Mouse (Mus musculus) heart, embryonic 11.5 days (tissue): Measurements from ENCODE around the gene Ube2f. TPM values are rescaled to one million over a fixed set of nuclear protein-coding genes. Genes with fewer than 3 reads are reported as not detected.

Source experiments
- ATAC-seq: fragments of 200-750 bp; cut with Nextera tagmentation; replicated peaks from 2 replicates; pipeline ENCODE4 v1.8.0; 2017; ENCODE audit warnings: moderate library complexity; ENCODE audit not compliant: insufficient number of reproducible peaks, low FRiP score, low TSS enrichment
- H3K27ac ChIP-seq: fragments of 300-500 bp; sonication (generic); 2 replicates; pipeline ENCODE4 v1.5.1; 2014; ENCODE audit warnings: mild to moderate bottlenecking, low read depth, low read length
- H3K27me3 ChIP-seq: fragments of 300-500 bp; sonication (generic); 2 replicates; pipeline ENCODE4 v1.6.1; 2014; ENCODE audit warnings: mild to moderate bottlenecking, low read length, mixed read lengths; ENCODE audit not compliant: control insufficient read depth, insufficient read depth
- H3K36me3 ChIP-seq: fragments of 300-500 bp; sonication (generic); 2 replicates; pipeline ENCODE4 v1.6.1; 2014; ENCODE audit warnings: mild to moderate bottlenecking, low read length, moderate library complexity, mixed read lengths; ENCODE audit not compliant: control insufficient read depth, insufficient read depth
- H3K4me1 ChIP-seq: fragments of 300-500 bp; sonication (generic); 2 replicates; pipeline ENCODE4 v1.6.1; 2014; ENCODE audit warnings: low read length; ENCODE audit not compliant: control insufficient read depth, insufficient read depth
- H3K4me2 ChIP-seq: fragments of 300-500 bp; sonication (generic); 2 replicates; pipeline ENCODE4 v1.6.1; 2014; ENCODE audit warnings: mild to moderate bottlenecking, moderate library complexity
- H3K4me3 ChIP-seq: fragments of 300-500 bp; sonication (generic); 2 replicates; pipeline ENCODE4 v1.5.1; 2014; ENCODE audit warnings: low read depth, low read length
- H3K9ac ChIP-seq: fragments of 300-500 bp; sonication (generic); 2 replicates; pipeline ENCODE4 v1.6.1; 2014; ENCODE audit warnings: mild to moderate bottlenecking, low read depth, low read length, moderate library complexity
- H3K9me3 ChIP-seq: fragments of 300-500 bp; sonication (generic); replicated peaks from 2 replicates; pipeline ENCODE4 v1.6.1; 2016; ENCODE audit warnings: low read length; ENCODE audit not compliant: control insufficient read depth
- WGBS: fragments of 180-500 bp; shearing (Covaris S2); extraction: QIAGEN DNeasy Blood & Tissue Kit; methylation state at CpG from one replicate; pipeline ENCODE4 v1.1.7; 2014; ENCODE audit not compliant: insufficient replicate concordance; 5-methylcytosine and 5-hydroxymethylcytosine counted together
- polyA plus RNA-seq: library from polyadenylated mRNA; unstranded; fragments of >200 nt; fragmentation: Nextera tagmentation; extraction: Ambion mirVana; gene quantifications from 2 replicates; pipeline ENCODE4 v1.2.1, GENCODE M21; 2014

The Ube2f gene
- polyA plus RNA-seq, 1 experiment from 2014 or later, result 75.7 TPM

DNA sequence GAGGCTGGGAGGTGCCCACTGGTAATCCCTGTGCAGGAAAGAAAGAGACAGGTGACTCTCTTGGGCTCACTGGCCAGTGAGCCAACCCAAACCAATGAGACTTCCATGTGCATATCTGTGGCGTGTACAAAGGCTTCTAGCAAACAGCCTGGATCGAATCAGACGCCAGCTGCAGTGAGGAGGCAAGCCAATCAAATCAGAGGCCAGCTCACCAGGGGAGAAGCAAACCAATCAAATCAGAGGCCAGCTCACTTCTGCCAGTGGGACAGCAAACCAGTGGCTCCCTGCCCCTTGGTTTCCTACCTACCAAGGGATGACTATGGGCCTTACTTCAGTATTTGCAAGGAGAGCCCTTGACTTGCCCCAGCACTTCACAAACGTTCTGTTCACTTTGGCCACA lies 23.5 kb upstream of the Ube2f start:
- Histone ChIP-seq H3K36me3 (no peaks in the 10 kb centered on the region), H3K9ac (no peak overlapping the region), H3K4me2 (no peak overlapping the region), H3K9me3 (no peaks in the 10 kb centered on the region), H3K27ac (no peak overlapping the region), H3K27me3 (no peaks in the 10 kb centered on the region), H3K4me1 (peaks cover 8% of the 10 kb centered on the region), H3K4me3 (no peak overlapping the region)
- no peak for ATAC-seq
- 74% methylated on average over 4 of the region's 4 CpGs for WGBS

DNA sequence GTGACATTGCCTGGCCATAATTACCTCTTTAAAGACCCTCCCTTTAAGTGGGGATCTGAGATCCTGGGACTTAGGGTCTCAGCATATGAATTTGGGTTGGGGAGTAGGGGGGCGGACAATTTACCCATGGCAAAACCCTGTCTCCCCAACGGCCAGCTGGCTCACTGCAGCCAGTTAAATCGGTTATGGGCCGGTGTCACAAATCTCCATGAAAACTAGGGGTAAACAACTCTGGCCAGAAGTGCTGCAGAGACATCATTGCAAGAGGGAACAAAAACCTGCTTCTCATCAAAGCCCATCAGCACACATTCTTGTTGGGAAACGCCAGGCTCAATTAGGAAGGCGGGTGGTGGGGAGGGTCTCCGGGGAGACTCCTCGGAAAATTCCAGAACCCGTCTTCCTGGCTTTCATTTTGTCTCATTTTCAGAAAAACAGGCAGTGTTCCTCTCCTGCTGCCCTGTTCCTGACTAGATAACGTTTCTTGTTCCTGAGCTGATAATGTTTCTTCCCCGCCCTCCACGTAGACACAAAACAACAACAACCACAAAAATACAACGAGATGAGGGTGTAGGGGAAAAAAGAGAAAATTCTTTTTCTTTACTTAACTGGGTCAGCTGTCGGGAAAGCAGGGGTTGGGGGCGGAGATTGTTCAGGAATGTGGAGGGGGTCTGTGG lies 22.6 kb upstream of the Ube2f start:
- ATAC-seq, result no peak

DNA sequence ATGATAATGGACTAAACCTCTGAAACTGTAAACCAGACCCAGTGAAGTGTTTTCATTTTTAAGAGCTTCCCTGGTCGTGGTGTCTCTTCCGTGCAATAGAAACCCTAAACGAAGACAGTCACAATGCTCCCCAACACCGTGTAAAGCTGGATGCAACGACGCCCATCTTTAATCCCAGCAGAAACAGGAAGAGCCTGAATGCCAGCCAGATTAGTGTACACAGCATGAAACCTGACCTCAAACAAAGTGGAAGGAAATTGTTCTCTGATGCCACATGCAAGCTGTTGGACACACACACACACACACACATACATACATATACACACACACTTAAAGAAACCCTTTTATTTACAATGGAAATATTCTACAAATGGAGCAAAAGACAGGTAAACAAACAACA lies 19.0 kb upstream of the Ube2f start:
- ATAC-seq, result no peak
- Histone ChIP-seq H3K9ac (no peak overlapping the region), H3K36me3 (no peaks in the 10 kb centered on the region), H3K27me3 (no peaks in the 10 kb centered on the region), H3K4me3 (no peak overlapping the region), H3K4me2 (no peak overlapping the region), H3K9me3 (no peaks in the 10 kb centered on the region), H3K27ac (no peak overlapping the region), H3K4me1 (peaks cover 8% of the 10 kb centered on the region)
- 74% methylated on average over 6 of the region's 6 CpGs for WGBS

More for the DNA sequence above, 22.6 kb upstream of the Ube2f start:
- H3K27ac ChIP-seq, result peak overlapping the region; percentile 59
- 42% methylated on average over 15 of the region's 15 CpGs for WGBS
- no peaks in the 10 kb centered on the region for H3K9me3 ChIP-seq
- no peak overlapping the region for H3K4me2 ChIP-seq
- H3K4me1 ChIP-seq, result peaks cover 8% of the 10 kb centered on the region
- 0 out of 2 replicates have a peak overlapping the region, but pooled peaks have one; percentile 39 for H3K9ac ChIP-seq
- H3K4me3 ChIP-seq, result no peak overlapping the region
- no peaks in the 10 kb centered on the region for H3K36me3 ChIP-seq
- H3K27me3 ChIP-seq, result no peaks in the 10 kb centered on the region

DNA sequence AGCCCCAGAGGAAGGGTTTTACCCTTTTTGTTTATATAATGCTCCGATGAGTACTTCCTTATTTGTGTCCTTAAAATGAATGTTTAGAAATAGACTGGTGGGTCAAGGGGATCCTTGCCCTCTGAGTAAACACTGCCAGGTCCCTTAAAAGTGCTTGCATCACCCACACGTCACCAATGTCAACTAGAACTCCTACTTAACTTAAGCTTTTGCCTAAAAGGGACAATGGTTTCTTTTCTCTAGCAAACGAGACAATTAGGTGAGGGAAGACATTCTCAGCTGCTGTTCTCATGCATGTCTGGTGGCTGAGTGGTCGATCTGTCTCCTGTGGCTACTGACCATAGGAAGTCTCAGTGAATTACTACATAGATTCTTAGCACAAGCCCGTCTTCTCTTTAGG lies 18.2 kb upstream of the Ube2f start:
- WGBS, result 50% methylated on average over 5 of the region's 5 CpGs
- no peak overlapping the region for H3K9ac ChIP-seq
- H3K27me3 ChIP-seq, result no peaks in the 10 kb centered on the region
- H3K4me3 ChIP-seq, result no peak overlapping the region
- ATAC-seq, result no peak
- H3K4me1 ChIP-seq, result peaks cover 8% of the 10 kb centered on the region
- H3K4me2 ChIP-seq, result no peak overlapping the region
- H3K36me3 ChIP-seq, result no peaks in the 10 kb centered on the region
- no peak overlapping the region for H3K27ac ChIP-seq
- no peaks in the 10 kb centered on the region for H3K9me3 ChIP-seq

DNA sequence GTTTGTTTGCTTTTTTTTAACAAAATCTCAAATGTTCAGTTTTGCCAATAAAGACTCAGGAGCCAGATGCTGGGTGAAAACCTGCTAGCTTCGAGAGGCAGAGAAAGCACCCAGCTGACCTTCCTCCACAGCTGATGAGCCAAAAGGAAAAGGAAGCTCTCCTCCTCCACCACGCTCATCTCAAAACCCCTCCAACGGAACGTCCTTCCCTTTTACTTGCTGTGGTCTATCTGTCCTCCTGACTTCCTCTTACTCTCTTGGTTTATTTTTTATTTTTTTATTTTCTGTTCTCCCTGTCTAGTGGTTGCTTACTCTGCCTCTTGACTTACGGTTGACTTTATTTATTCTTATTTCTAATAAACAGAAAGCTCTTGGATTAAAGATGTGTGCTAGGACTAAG lies 14.7 kb upstream of the Ube2f start:
- Histone ChIP-seq H3K4me3 (no peak overlapping the region), H3K27me3 (no peaks in the 10 kb centered on the region), H3K9ac (no peak overlapping the region), H3K36me3 (no peaks in the 10 kb centered on the region), H3K4me2 (no peak overlapping the region), H3K9me3 (no peaks in the 10 kb centered on the region), H3K27ac (no peak overlapping the region), H3K4me1 (no peaks in the 10 kb centered on the region)
- ATAC-seq, result no peak
- WGBS, result 59% methylated on average over 5 of the region's 5 CpGs

DNA sequence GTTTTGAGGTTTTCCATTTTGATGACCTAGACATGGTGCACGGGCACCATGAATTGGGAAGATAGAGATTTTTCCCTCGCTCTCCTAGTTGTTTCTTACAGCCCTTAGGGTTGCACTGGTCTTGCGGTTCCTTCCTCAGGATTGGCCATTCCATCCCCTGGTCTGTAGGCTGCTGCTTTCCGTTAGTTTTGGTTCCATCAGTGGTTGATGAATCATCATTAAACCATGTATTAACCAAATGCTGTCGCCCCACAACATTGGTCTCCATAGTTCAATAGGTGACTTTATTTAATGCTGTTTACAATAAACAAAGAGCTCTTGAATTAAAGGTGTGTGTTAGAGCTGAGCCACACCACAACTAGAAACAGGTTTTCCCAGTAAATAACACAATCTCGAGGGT lies 12.4 kb upstream of the Ube2f start:
- Histone ChIP-seq H3K4me3 (no peak overlapping the region), H3K4me1 (no peaks in the 10 kb centered on the region), H3K27ac (no peak overlapping the region), H3K36me3 (no peaks in the 10 kb centered on the region), H3K27me3 (no peaks in the 10 kb centered on the region), H3K9me3 (no peaks in the 10 kb centered on the region), H3K9ac (no peak overlapping the region), H3K4me2 (no peak overlapping the region)
- WGBS, result 77% methylated on average over 6 of the region's 6 CpGs
- ATAC-seq, result no peak

DNA sequence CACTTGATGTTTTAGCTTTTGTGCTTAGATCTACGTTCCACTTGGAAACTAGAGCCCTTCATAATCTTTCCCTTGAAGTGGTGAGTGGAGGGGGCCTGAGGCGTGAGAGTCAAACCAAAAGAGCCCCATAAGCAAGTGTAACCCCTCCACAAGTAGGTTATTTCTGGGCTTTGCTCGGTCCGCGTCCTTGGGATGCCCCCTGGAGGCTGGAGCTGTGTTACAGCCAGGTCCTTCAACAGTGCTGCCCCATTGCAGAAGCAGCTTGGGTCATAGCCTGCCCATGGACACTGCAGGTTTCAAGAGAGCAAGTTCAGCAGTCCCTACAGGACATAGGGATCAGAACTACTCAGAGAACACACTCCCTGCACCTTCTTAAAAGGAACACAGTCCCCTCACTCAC lies 11.0 kb upstream of the Ube2f start:
- no peak overlapping the region for H3K9ac ChIP-seq
- no peaks in the 10 kb centered on the region for H3K9me3 ChIP-seq
- no peaks in the 10 kb centered on the region for H3K27me3 ChIP-seq
- 18% methylated on average over 5 of the region's 5 CpGs for WGBS
- no peaks in the 10 kb centered on the region for H3K4me1 ChIP-seq
- no peaks in the 10 kb centered on the region for H3K36me3 ChIP-seq
- ATAC-seq, result 0 out of 2 replicates have a peak, but pooled peaks have one; percentile 14
- no peak overlapping the region for H3K27ac ChIP-seq
- H3K4me3 ChIP-seq, result no peak overlapping the region
- H3K4me2 ChIP-seq, result no peak overlapping the region

DNA sequence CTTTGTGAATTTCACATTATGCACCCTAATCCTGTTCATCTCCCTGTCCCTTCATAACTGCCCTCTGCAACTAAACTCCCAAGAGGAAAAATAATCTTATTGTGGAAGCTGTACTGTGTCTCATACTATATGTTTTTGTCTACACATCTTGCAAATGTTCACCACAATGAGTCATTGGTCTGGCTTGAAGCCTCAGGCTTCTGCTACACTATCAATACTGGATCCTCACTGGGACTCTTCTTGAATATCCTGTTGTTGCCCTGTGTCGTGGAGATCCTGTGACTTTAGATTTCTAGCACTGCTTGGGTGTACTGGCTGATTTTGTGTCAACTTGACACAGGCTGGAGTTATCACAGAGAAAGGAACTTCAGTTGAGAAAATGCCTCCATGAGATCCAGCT lies 10.3 kb upstream of the Ube2f start:
- H3K27me3 ChIP-seq, result no peaks in the 10 kb centered on the region
- no peak overlapping the region for H3K4me3 ChIP-seq
- ATAC-seq, result no peak
- no peak overlapping the region for H3K27ac ChIP-seq
- H3K4me2 ChIP-seq, result no peak overlapping the region
- no peaks in the 10 kb centered on the region for H3K36me3 ChIP-seq
- no peaks in the 10 kb centered on the region for H3K4me1 ChIP-seq
- H3K9me3 ChIP-seq, result no peaks in the 10 kb centered on the region
- 76% methylated on average over 1 of the region's 1 CpGs for WGBS
- H3K9ac ChIP-seq, result no peak overlapping the region

DNA sequence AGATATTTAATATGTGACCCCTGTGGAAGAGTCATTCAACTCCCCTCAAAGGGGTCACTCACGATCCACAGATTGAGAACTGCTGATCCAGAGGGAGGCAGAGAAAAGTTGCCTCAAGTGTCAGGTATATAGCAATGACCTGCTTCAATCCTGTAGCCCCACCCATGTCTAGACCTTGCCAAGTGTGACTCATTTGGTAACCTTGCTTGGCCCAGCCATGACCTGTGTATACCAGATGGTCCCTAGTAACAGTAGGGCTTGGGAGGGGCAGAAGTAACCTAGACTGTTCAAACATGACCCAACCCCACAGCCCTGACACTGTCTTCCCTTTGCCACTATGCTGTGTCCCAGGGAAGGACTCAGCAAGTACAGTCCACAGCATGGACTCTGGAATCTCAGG lies 9.4 kb upstream of the Ube2f start:
- Histone ChIP-seq H3K4me3 (no peak overlapping the region), H3K27me3 (no peaks in the 10 kb centered on the region), H3K4me2 (no peak overlapping the region), H3K36me3 (no peaks in the 10 kb centered on the region), H3K27ac (no peak overlapping the region), H3K9ac (no peak overlapping the region), H3K4me1 (no peaks in the 10 kb centered on the region), H3K9me3 (no peaks in the 10 kb centered on the region)
- ATAC-seq, result no peak
- WGBS, result 76% methylated on average over 1 of the region's 1 CpGs
